Mouse (Mus musculus): ENCODE measurements around the gene Larp4.

Larp4 gene

DNA sequence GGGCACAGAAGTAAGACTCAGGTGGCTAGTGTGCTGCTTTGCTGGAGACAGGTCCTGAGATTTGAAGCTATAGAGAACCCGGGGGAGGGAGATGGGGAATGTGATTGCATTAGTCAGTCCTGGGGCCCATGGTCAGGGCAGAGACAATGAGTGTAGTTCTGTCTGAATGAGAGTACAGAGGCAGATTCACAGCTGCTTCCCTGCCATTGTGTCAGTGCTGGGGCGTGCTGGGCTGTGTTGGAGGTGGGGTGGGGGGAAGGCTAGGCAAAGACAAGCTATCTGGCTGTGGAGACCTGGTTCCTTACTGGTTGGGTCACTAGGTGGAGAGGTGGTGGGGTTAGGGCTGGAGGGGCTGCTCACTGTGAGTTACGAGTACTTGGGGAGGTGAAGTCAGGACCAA lies 82.9 kb downstream of the Larp4 start:
- no peak for ATAC-seq (ENCODE audit: insufficient number of reproducible peaks, low FRiP score, low TSS enrichment)

DNA sequence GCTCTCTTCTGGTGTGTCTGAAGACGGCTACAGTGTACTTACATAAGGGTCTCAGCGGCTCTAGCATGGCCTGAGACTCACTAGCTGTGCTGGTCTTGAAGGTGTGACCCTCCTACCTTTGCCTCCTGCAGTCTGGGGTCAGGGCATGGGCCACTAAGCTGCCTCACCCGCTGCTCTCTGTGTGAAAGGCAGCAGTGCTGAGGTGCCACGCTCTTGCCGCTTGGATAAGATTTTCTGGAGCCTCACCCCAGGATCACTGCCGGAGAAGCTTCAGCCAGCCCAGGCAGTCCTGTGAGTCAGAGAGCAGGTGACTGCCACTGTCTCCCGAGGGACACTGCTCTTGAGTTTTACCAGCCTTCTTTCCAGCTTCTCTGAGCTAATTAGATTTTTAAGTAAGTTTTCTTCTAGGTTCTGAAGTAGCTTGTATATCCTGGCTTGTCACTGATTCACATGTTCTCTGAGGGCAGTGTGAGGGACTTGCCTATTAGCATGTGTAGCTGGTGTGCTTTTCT lies 86.6 kb downstream of the Larp4 start:
- ATAC-seq (ENCODE audit: insufficient number of reproducible peaks, low FRiP score, low TSS enrichment), result no peak

DNA sequence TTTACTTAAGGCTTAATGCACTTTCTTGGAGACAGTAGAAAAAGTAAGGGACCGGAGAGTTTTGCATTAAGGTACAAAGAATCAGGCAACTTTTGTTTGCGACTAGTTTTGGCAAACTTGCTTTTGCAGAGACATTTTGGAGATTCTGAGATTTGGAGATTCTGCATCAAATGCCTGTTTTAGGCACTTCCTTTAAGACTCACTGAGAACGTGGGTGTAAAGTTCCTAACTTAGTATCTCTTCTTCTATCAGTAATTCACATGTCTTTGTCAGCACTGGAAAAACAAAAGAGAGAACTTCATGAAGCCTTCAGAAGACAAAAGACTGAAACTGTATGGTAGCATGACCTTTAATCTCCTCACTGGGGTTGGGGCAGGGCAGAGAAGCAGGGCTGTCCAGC lies 87.8 kb downstream of the Larp4 start:
- no peak for ATAC-seq (ENCODE audit: insufficient number of reproducible peaks, low FRiP score, low TSS enrichment)

DNA sequence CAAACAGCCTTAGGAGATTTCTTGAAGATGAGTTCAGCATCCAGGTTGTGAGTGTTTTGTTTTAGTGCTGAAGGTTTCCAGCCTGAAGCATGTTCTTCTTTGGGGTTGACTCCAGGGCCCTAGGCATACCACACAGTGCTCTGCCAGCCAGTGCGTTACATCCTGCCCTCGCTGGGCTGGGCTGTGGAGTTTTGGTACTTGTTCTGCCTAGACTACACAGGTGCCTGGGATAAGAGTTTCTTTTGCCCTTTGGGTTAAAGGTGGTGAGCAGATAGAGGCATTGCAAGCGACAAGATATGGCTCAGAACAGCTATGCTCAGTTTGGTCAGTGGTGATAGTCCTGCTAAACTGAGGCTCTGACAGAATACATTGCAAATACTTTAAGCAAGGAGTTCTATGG lies 88.3 kb downstream of the Larp4 start:
- ATAC-seq (ENCODE audit: insufficient number of reproducible peaks, low FRiP score, low TSS enrichment), result no peak

DNA sequence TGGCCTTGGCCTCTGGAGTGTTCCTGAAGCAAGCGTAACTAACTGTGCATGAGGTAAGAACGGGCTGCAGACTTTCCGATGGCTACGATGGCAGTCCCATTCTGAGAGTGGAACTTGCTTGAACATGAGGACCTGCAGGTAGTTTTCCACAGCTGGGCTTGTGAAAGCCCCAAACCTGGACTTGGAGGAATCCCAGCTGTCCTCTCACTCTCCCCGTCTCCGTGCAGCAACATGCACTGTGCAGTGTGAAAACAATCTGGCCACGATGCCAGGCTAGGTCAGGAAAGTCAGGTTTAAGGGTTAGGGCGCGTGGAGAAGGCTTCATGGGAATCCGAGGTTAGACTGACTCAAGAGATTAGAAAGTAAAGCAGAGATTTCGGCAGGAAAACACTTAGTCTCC lies 89.0 kb downstream of the Larp4 start:
- ATAC-seq (ENCODE audit: insufficient number of reproducible peaks, low FRiP score, low TSS enrichment), result no peak

DNA sequence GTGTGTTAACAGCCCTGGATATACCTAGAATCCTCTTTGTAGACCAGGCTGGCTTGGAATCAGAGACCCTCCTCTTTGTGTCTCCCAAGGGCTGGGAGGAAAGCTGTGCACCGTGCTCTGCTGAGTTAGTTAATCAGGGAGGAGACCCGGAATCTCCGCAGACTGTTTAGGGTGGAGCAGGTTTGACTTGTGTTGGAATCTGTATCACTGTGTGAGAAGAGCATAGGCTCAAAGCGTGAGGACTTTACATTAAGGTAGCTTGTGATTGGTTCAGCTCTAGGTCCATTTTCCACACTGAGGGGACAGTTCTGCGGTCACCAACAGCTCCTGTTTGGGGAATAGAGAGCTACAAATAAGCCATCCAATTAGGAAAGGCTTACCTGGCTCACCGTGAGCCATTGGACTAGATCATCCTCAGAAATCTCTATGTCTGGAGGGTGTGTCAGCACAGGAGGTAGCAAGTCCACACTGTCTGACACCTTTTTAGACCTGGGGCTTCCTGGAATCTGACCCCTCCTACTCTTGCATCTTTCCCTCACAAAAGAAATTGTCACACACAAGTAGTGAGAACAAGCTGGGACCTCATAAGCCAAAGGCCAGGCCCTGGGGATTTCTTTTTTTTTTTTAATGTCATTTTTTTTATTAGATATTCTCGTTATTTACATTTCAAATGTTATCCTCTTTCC lies 89.9 kb downstream of the Larp4 start:
- no peak for ATAC-seq (ENCODE audit: insufficient number of reproducible peaks, low FRiP score, low TSS enrichment)

DNA sequence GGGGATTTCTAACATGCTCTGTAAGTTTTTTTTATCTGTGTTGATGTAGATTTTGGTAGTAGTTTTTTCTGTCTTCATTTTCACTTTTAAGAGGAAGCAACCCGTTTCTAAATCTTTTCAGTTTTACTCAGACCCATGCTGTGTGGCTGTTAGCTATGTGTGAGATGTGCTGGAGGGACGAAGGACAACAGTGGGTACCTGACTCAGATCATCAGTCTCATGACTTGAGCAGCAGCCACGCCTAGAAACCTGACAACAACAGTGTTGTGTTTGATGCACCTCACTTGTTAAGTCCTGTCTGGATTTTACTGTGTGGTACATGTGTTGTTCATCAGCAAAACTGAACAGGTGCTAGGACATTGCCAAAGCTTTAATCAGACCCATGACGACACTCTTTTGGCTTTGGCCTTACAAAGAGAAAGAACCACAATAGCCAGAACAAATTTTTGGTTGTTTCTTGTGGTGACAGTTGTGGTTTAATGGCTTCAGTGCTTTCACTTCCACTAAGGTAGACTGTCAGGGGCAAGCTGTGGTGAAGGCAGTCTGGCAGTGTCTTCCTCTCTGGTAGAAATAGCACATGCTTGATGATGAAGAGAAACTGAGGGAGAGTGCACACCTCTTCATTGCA lies 90.8 kb downstream of the Larp4 start:
- ATAC-seq (ENCODE audit: insufficient number of reproducible peaks, low FRiP score, low TSS enrichment), result no peak

DNA sequence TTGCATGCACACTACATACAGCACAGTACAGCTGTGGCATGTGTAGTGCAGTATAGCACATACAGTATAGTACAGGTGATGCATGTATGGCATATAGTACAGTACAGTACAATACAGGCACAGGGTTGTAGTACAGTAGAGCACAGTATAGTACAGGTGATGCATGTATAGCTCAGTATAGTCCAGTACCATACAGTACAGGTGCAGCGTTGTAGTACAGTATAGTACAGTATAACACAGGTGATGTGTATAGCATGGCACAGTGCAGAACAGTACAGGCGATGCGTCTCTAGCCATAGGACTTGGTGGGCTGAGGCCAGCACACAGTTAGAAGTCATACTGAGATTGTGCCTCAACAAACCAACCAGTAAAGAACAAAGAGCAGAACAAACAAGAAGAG lies 91.5 kb downstream of the Larp4 start:
- no peak for ATAC-seq (ENCODE audit: insufficient number of reproducible peaks, low FRiP score, low TSS enrichment)

DNA sequence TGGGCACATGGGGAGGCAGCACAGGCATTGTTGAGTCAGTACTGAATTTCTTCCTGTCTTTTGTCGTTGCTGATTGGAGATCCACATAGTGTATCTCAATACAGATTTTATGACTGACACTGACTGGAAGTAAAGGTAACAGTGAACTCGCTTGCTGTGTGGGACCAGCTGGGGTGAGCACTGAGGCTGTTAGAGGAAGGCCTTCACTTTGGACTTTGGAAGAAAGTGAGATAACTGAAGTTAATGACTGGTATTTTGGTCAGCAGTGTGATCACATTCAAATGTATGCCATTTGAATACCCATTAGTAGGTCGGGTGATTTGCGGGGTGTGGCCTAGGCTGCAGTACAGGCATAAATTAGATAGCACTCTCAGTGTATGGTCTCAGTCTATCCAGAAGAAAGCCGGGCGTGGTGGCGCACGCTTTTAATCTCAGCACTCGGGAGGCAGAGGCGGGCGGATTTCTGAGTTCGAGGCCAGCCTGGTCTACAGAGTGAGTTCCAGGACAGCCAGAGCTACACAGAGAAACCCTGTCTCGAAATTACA lies 93.4 kb downstream of the Larp4 start:
- no peak for ATAC-seq (ENCODE audit: insufficient number of reproducible peaks, low FRiP score, low TSS enrichment)
